Mouse (Mus musculus): ENCODE measurements at regions not wholly inside any gene's neighbourhood (a gene's known extent, or its start where the extent isn't known, plus 50 kb on each side); places are given as distances from the start of the nearest gene placed in this dataset.

DNA sequence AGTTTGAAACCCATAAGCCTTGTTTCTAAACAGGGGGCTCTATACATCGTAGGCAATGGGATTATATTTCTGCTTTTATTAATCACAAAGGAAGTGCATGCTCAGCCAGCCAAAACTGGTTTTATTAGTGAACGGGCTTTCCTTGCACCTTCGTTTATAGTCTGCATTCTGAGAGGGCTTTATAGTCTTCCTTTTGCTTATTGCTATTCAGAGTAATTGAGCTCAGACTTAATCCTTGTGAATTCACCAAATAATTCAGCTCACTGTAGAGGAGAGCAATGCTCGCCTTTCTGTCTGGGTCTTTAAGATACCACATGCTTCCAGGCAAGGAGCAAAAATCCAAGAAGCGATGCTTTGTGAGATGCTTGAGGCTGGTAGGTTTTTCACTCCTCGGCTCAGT lies 984.3 kb downstream of the Slc4a3 start:
- no peak overlapping the region for H3K9ac ChIP-seq
- no peak overlapping the region for H3K4me3 ChIP-seq
- H3K9me3 ChIP-seq = no peaks in the 10 kb centered on the region
- no peaks in the 10 kb centered on the region for H3K36me3 ChIP-seq
- H3K27ac ChIP-seq = no peak overlapping the region
- no peaks in the 10 kb centered on the region for H3K27me3 ChIP-seq (replicated peaks)
- no peak for ATAC-seq (ENCODE audit: low FRiP score, low read depth)
- 79% methylated on average over 6 of the region's 6 CpGs for WGBS
- H3K4me1 ChIP-seq = no peaks in the 10 kb centered on the region
- H3K4me2 ChIP-seq (replicated peaks) = no peak overlapping the region

GRCm38 (mm10) chr1:76535522-76535956 lies 979.3 kb downstream of the Epha4 start:
- 38% methylated on average over 4 of the region's 4 CpGs for WGBS
- ATAC-seq (ENCODE audit: low FRiP score, low read depth) = peak; percentile 21; the same call in 1 of the 2 replicates
- no peak overlapping the region for H3K27ac ChIP-seq

DNA sequence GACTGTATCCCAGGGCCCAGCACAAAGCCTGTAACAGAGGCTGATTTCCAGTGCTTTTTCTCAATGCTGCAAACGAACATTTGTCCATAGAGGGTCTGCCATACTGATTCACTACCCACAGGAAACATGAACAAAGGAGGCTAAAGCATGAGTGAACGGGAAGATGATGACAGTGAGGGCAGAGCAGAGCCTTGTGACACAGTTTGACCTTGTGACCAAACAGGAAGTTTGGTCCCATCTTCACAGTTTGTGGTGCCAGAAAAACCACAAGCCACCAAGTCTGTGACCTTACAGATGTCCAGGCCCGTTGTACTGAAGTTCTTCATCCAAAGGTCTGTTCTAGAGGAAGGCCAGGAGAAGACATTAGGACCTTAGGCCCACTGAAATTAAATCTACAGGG lies 974.4 kb downstream of the Epha4 start:
- Histone ChIP-seq H3K27ac (no peak overlapping the region), H3K4me3 (no peak overlapping the region), H3K4me1 (no peaks in the 10 kb centered on the region), H3K9me3 (no peaks in the 10 kb centered on the region), H3K36me3 (no peaks in the 10 kb centered on the region), H3K9ac (no peak overlapping the region), H3K4me2 (replicated peaks) (no peak overlapping the region), H3K27me3 (replicated peaks) (no peaks in the 10 kb centered on the region)
- ATAC-seq (ENCODE audit: low FRiP score, low read depth) = no peak
- 56% methylated on average over 3 of the region's 3 CpGs for WGBS

More at GRCm38 (mm10) chr1:76535522-76535956, 979.3 kb downstream of the Epha4 start:
- Histone ChIP-seq H3K4me3 (no peak overlapping the region), H3K4me2 (replicated peaks) (no peak overlapping the region), H3K4me1 (no peaks in the 10 kb centered on the region), H3K9ac (no peak overlapping the region), H3K36me3 (no peaks in the 10 kb centered on the region), H3K27me3 (replicated peaks) (no peaks in the 10 kb centered on the region), H3K9me3 (no peaks in the 10 kb centered on the region)

DNA sequence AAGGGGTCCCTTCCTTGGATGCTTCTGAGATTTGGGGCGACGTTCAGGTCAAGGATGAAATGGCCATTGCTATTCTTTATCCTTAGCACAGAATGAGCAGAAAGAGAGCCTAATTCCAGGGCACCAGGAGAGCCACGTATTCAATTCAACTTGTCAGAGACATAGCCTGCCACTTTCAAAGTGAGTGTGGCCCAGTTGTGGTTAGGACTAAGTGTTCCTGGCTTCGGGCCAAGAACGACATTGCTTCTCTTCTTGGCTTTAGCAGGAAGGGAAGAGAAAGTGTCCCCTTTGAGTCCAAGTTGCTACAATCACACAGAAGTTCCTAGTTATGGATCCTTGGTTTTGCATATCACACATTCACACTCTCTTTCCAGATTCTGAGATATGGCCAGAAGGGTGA lies 964.0 kb downstream of the Epha4 start:
- Histone ChIP-seq H3K27ac (no peak overlapping the region), H3K9me3 (no peaks in the 10 kb centered on the region), H3K4me3 (no peak overlapping the region), H3K4me1 (no peaks in the 10 kb centered on the region), H3K36me3 (no peaks in the 10 kb centered on the region), H3K27me3 (replicated peaks) (no peaks in the 10 kb centered on the region), H3K9ac (no peak overlapping the region), H3K4me2 (replicated peaks) (no peak overlapping the region)
- no peak for ATAC-seq (ENCODE audit: low FRiP score, low read depth)
- 80% methylated on average over 5 of the region's 5 CpGs for WGBS

DNA sequence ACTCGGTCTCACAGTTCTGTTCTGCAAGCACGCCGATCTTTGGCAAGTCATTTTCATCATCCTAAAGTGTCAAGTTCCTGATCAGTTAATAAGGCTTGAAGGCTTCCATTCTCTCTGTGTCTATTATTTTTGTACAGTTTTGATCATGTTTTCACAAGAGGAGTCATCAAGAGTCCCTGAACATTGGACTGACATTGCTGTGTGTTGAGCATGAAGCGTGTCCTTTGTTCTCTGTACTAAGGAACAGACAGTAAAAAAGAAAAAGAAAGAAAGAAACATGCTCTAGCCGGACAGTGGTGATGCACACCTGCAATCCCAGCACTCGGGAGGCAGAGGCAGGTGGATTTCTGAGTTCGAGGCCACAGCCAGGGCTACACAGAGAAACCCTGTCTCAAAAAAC lies 955.4 kb downstream of the Epha4 start:
- Histone ChIP-seq H3K9me3 (no peaks in the 10 kb centered on the region), H3K27me3 (replicated peaks) (no peaks in the 10 kb centered on the region), H3K9ac (no peak overlapping the region), H3K27ac (no peak overlapping the region), H3K4me3 (no peak overlapping the region), H3K4me2 (replicated peaks) (no peak overlapping the region), H3K4me1 (no peaks in the 10 kb centered on the region), H3K36me3 (no peaks in the 10 kb centered on the region)
- ATAC-seq (ENCODE audit: low FRiP score, low read depth) = no peak
- 89% methylated on average over 7 of the region's 7 CpGs for WGBS

GRCm38 (mm10) chr1:76575487-76575886 lies 939.4 kb downstream of the Epha4 start:
- no peaks in the 10 kb centered on the region for H3K36me3 ChIP-seq
- H3K4me1 ChIP-seq = 0 out of 2 replicates have a peak, but pooled peaks cover 4% of the 10 kb centered on the region
- H3K9me3 ChIP-seq = no peaks in the 10 kb centered on the region
- no peak overlapping the region for H3K4me2 ChIP-seq (replicated peaks)
- no peak for ATAC-seq (ENCODE audit: low FRiP score, low read depth)
- H3K4me3 ChIP-seq = no peak overlapping the region
- H3K27ac ChIP-seq = no peak overlapping the region
- no peak overlapping the region for H3K9ac ChIP-seq
- 45% methylated on average over 5 of the region's 5 CpGs for WGBS
- H3K27me3 ChIP-seq (replicated peaks) = no peaks in the 10 kb centered on the region

GRCm38 (mm10) chr1:76585921-76586320 lies 929.0 kb downstream of the Epha4 start:
- no peak for ATAC-seq (ENCODE audit: low FRiP score, low read depth)
- H3K9ac ChIP-seq = no peak overlapping the region
- H3K27me3 ChIP-seq (replicated peaks) = no peaks in the 10 kb centered on the region
- no peak overlapping the region for H3K4me2 ChIP-seq (replicated peaks)
- WGBS = 90% methylated on average over 2 of the region's 2 CpGs
- H3K4me1 ChIP-seq = no peaks in the 10 kb centered on the region
- H3K4me3 ChIP-seq = no peak overlapping the region
- no peaks in the 10 kb centered on the region for H3K36me3 ChIP-seq
- H3K9me3 ChIP-seq = peaks cover 2% of the 10 kb centered on the region; the same call in 1 of the 2 replicates
- no peak overlapping the region for H3K27ac ChIP-seq

- H3K27me3 ChIP-seq (replicated peaks) = no peaks in the 10 kb centered on the region
- ATAC-seq (ENCODE audit: low FRiP score, low read depth) = no peak
- H3K36me3 ChIP-seq = no peaks in the 10 kb centered on the region
These were observed 889.1 kb downstream of the Epha4 start for GRCm38 (mm10) chr1:76625831-76626230.

DNA sequence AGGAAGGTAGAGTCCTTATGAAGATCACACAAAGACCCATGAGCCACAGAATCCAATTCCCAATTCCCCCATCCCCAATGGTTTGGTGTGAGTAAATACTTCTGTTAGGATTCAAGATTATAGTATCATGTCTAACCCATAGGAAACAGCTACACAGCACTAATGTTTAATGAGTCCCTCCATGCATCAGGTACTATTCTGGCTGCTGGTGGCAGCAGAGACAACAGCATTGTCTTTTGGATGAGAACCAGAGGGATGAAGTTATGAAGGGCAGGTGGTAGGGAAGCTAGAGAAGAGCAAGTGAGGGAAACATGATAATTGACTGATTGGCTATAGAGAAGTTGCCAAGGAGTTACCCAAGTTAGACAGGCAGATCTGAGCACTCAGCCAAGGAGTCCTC lies 885.0 kb downstream of the Epha4 start:
- ATAC-seq (ENCODE audit: low FRiP score, low read depth) = no peak
- Histone ChIP-seq H3K9ac (no peak overlapping the region), H3K36me3 (no peaks in the 10 kb centered on the region), H3K4me2 (replicated peaks) (no peak overlapping the region), H3K27me3 (replicated peaks) (no peaks in the 10 kb centered on the region), H3K27ac (no peak overlapping the region), H3K4me1 (no peaks in the 10 kb centered on the region), H3K4me3 (no peak overlapping the region), H3K9me3 (no peaks in the 10 kb centered on the region)

More at GRCm38 (mm10) chr1:76625831-76626230, 889.1 kb downstream of the Epha4 start:
- Histone ChIP-seq H3K27ac (no peak overlapping the region), H3K4me3 (no peak overlapping the region), H3K9me3 (no peaks in the 10 kb centered on the region), H3K4me1 (no peaks in the 10 kb centered on the region), H3K4me2 (replicated peaks) (no peak overlapping the region), H3K9ac (no peak overlapping the region)
- WGBS = 86% methylated on average over 3 of the region's 3 CpGs

DNA sequence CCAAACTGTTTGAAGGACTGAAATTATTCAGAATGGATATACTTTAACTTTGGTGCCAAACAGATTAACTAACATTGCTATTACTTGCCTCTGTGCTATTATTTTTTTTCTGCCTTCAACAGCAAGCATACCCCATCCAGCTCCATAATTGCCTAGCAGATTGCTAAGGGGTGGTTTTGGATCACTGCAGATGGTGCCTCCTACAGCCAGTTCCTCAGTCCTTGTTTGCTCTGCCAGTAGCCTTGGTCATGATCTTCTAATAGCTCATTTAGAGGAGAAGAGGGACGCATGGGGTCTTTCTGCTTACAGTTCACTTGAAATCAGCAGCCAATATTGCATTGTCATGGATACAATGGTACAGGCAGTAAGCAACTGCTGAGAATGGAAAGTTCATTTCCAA lies 880.8 kb downstream of the Epha4 start:
- 89% methylated on average over 1 of the region's 1 CpGs for WGBS

DNA sequence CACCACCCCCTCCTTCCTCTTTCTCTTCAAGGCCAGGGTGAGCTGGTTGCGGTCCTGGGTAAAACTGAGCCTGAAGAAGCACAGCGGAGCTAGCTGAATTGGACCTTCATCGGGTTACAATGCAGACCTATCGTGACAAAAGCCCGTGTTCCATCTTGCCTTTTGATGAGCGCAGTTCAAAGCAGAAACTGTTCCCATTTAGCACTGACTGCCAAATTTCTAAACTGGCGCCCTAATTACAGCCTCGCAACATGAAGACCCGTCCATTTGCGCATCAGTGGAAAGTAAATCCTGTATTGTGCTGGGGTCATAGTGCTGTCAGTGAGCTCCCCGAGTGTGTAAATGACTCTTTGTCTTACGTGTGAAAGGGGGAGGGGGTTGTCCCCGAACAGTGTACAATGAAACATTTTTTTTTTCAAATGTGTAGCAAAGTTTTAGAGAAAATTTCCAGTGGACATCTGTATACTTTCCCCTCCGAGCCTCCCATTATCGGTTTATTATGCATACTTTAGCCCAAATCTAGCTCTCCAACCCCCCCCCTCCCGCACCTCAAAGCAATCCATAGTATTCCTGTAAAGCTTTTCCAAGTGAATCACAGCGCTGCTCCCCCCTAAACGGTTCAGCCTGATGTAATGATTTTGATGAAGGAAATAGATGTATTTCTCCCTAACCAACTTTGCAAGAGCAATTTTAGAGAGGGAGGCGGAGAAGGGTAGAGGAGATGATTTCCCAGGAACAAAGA lies 877.4 kb downstream of the Epha4 start:
- H3K4me2 ChIP-seq (replicated peaks) = peak overlapping the region; percentile 53
- no peaks in the 10 kb centered on the region for H3K27me3 ChIP-seq (replicated peaks)
- H3K4me3 ChIP-seq = 0 out of 2 replicates have a peak overlapping the region, but pooled peaks have one; percentile 16
- WGBS = 32% methylated on average over 19 of the region's 19 CpGs
- no peak overlapping the region for H3K9ac ChIP-seq
- H3K27ac ChIP-seq = no peak overlapping the region
- H3K9me3 ChIP-seq = no peaks in the 10 kb centered on the region
- no peak for ATAC-seq (ENCODE audit: low FRiP score, low read depth)
- no peaks in the 10 kb centered on the region for H3K36me3 ChIP-seq
- H3K4me1 ChIP-seq = no peaks in the 10 kb centered on the region

More for the DNA sequence above, 880.8 kb downstream of the Epha4 start:
- Histone ChIP-seq H3K9ac (no peak overlapping the region), H3K4me1 (no peaks in the 10 kb centered on the region), H3K9me3 (no peaks in the 10 kb centered on the region), H3K36me3 (no peaks in the 10 kb centered on the region), H3K27me3 (replicated peaks) (no peaks in the 10 kb centered on the region), H3K27ac (no peak overlapping the region), H3K4me3 (no peak overlapping the region), H3K4me2 (replicated peaks) (no peak overlapping the region)
- ATAC-seq (ENCODE audit: low FRiP score, low read depth) = no peak

GRCm38 (mm10) chr1:76638010-76638400 lies 876.9 kb downstream of the Epha4 start:
- no peak overlapping the region for H3K4me2 ChIP-seq (replicated peaks)
- 86% methylated on average over 5 of the region's 5 CpGs for WGBS

GRCm38 (mm10) chr1:76641181-76641711 lies 873.6 kb downstream of the Epha4 start:
- Histone ChIP-seq H3K4me1 (no peaks in the 10 kb centered on the region), H3K36me3 (no peaks in the 10 kb centered on the region), H3K9ac (no peak overlapping the region), H3K9me3 (no peaks in the 10 kb centered on the region), H3K4me3 (no peak overlapping the region), H3K27ac (no peak overlapping the region), H3K4me2 (replicated peaks) (no peak overlapping the region), H3K27me3 (replicated peaks) (no peaks in the 10 kb centered on the region)
- 90% methylated on average over 3 of the region's 3 CpGs for WGBS
- no peak for ATAC-seq (ENCODE audit: low FRiP score, low read depth)

More at GRCm38 (mm10) chr1:76638010-76638400, 876.9 kb downstream of the Epha4 start:
- H3K4me1 ChIP-seq = no peaks in the 10 kb centered on the region
- H3K9ac ChIP-seq = no peak overlapping the region
- no peak overlapping the region for H3K4me3 ChIP-seq
- no peaks in the 10 kb centered on the region for H3K27me3 ChIP-seq (replicated peaks)
- no peaks in the 10 kb centered on the region for H3K9me3 ChIP-seq
- no peak for ATAC-seq (ENCODE audit: low FRiP score, low read depth)
- no peaks in the 10 kb centered on the region for H3K36me3 ChIP-seq
- no peak overlapping the region for H3K27ac ChIP-seq

Measured in neural tube, embryonic 12.5 days (tissue).